Mouse (Mus musculus): Measurements from ENCODE around the gene Slc38a1.

The Slc38a1 gene

GRCm38 (mm10) chr15:96560576-96561298 lies 82.0 kb downstream of the Slc38a1 start:
- no peak for DNase-seq (ENCODE audit: low spot score)

DNA sequence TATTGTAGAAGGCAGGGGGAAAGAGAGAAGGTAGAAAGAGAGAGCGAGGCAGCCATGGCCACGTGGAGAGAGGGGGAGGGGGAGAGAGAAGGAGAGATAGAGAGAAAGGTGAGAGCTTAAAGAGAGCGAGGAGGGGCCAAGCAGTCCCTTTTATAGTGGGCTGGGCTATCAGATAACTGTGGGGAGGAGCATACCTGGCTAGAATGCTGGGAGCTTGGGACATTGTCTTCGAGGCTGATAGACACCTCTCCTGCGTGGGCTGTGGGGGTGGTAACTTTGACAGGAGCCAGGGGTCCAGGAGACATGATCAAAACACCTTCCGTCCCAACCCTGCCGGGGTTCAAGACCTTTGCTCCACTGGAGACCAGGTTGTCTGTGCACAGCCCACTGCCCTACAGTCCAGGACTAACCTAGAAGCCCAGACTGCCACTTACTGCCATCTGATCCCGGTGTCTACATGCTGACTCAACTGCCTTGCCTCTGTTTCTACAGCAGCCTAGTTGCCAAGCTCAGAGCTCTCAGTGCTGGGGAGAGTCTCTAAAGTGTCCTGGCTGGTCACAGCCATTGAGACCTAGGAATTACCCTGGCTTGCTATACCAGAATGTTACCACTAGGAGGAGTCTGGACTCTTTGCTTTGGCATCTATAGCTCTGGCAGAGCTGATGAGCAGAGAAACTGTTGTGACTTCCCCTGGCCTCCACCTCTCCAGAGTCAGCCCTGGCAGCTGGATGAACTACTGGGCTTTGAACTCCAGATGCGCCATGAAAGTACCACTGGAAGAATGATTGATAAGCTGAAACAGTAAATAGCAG lies 90.9 kb downstream of the Slc38a1 start:
- peak; percentile 91 for DNase-seq (ENCODE audit: low spot score)

GRCm38 (mm10) chr15:96551107-96551506 lies 91.6 kb downstream of the Slc38a1 start:
- DNase-seq (ENCODE audit: low spot score) = no peak

DNA sequence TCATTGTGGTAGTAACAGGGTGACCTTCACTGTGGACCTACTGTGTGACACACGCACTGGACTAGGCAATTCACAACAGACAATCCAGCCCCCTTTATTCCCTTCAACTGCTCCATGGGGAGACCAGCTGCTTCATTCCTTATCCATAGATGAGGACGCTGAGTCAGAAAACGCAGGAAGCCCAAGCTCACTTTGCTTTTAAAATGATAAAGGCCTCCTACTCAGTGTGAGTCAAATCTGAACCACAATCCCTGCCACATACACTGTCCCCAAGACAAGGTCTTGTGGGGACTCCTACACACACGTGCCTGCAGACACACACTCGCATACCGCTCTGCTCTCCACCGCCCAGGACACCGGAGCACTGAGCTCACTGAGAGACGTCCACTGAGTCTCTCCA lies 94.3 kb downstream of the Slc38a1 start:
- DNase-seq (ENCODE audit: low spot score) = no peak

DNA sequence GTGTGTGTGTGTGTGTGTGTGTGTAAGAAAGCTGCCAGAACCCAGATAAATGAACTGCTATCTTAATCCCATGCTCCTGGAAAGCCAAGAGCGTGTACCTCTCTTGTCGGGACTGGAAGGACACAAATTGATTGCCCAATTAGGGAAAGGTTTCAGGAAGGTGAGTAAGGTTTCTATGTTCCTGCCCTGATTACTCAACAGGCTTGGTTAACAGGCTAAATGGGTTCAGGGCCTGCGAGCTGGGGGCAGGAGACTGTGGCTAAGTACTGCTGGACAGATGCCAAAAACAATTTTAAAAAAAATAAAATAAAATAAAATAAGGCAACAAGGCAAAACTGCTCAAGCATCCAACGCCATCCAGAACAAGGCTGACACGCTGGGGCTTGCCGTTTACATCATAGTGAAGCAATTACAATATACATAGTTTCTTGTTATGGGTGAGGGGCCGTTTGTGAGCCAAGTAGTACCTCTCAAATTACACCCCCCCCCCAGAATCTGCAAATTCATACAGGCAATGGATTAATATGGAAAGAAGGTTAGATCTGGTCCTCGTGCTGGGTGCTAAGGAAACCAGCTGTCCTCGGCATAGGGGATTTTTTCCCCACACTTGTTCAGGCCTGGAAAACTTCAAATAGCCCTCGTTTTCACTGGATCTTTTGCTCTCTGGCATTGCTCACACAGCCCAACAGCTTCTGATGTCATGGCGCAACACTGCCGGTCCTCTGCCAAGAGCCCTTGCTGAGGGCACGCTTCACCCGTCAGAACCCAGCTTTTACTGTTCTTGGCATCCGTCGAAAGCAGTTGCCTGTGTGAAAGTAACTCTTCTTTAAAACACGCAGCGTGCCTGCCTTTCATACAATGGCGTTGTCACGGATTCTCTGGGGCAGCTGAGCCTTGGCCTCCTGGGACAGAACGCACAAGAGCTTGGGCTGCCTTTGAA lies 95.2 kb downstream of the Slc38a1 start:
- DNase-seq (ENCODE audit: low spot score) = no peak

DNA sequence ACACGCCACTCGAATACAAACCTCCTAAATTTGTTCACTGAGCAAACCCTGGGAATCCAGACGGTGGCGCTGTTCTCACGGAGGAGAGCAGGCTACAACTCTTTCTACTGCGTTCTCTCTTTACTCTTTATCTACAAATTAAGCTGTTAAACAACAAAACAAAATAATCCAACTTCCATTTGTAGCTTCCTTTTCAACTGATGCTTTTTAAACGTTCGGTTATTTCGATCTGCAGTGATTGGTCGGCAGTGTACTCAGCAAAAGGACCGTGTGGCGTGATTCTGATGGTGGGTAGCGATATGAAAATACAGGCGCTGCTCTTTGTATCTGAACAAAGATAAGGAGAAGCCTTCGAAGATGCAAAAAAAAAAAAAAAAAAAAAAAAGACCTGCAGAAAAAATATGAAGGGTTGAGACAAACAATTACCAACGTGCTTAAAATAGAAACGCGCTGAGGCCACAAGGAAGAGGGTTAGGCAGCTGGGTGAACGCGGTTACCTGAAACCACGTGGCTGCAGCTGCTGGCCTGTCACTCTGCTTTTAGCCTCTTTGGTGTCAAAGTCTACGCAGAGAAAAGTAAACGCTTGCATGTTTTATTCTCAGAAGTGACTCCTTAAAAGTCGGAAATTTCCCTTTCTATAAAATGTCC lies 99.4 kb downstream of the Slc38a1 start:
- peak; percentile 83 for DNase-seq (ENCODE audit: low spot score)

DNA sequence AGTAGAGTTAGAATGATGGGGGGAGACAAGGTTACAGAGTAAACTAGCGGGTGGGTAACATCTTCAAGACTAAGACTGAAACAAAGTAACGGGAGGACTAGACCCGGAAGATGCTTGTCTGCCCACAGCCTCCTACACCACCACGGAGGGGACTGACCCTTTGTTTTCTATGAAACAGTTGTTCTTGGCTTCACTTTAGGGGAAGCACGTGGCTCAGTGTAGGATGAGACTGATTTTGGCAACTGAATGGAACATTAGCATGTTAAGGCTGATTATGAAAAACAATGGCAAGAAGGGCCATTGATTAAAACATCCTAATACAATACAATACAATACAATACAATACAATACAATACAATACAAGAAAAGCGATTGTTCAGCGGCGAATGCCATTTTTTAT lies 100.6 kb downstream of the Slc38a1 start:
- DNase-seq (ENCODE audit: low spot score) = no peak

DNA sequence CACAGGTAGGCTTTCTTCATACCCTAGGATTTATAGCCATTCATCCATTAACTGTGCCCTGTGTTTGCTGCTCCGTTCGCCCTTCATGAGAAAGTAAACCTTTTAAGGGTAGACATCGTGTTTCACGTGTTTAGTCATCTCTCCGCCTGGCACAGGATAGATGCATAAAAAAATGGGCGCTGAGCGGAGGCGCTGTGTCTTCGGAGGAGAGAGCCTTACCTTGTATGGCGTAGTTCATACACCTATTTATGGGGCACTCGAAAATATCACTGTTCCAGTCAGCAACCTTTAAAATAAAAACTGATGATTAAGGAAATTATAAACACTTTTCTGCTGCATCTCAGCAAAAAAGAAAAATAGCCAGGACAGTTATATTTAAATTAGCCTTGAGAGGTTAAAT lies 105.4 kb downstream of the Slc38a1 start:
- no peak for DNase-seq (ENCODE audit: low spot score)

DNA sequence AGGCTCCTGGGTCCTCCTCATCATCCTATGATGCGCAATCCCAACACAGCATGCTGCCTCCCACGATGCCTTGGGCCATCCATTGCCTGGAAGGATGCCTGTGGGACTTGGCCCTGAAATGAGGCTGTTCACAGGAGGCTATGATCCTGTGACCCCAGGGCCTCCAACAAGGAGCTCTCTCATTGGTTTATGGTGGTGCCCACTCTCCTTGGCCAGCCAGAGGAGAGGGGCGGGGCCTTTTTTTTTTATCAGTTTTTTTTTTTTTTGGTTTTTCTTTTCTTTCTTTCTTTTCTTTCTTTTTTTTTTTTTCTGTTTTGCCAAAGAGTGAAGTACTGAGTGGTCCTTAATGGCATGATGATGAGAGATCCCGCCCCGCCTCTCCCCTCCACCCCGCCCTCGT lies 106.3 kb downstream of the Slc38a1 start:
- no peak for DNase-seq (ENCODE audit: low spot score)

GRCm38 (mm10) chr15:96527686-96528085 lies 115.0 kb downstream of the Slc38a1 start:
- DNase-seq (ENCODE audit: low spot score) = no peak

GRCm38 (mm10) chr15:96524239-96524738 lies 118.4 kb downstream of the Slc38a1 start:
- peak; percentile 29 for DNase-seq (ENCODE audit: low spot score)
